Mouse (Mus musculus) spleen, postnatal 10 days (tissue): Measurements from ENCODE around the gene Srgap3.

Source experiments
- DNase-seq, 2 experiments: peaks; one replicate each; pipeline ENCODE4 v3.0.0; 2021 to 2022; ENCODE audit warnings: low spot score in 2 of 2

The Srgap3 gene

GRCm38 (mm10) chr6:112912552-112912951 is 34.5 kb downstream of the Srgap3 start:
- no peak for DNase-seq

GRCm38 (mm10) chr6:112909711-112910110 is 37.4 kb downstream of the Srgap3 start:
- no peak for DNase-seq

GRCm38 (mm10) chr6:112907887-112908584 is 39.0 kb downstream of the Srgap3 start:
- DNase-seq = no peak

GRCm38 (mm10) chr6:112903796-112904195 is 43.3 kb downstream of the Srgap3 start:
- no peak for DNase-seq

GRCm38 (mm10) chr6:112903226-112903625 is 43.8 kb downstream of the Srgap3 start:
- DNase-seq = no peak

- no peak for DNase-seq
Measured at GRCm38 (mm10) chr6:112902791-112903190, 44.3 kb downstream of the Srgap3 start.

DNA sequence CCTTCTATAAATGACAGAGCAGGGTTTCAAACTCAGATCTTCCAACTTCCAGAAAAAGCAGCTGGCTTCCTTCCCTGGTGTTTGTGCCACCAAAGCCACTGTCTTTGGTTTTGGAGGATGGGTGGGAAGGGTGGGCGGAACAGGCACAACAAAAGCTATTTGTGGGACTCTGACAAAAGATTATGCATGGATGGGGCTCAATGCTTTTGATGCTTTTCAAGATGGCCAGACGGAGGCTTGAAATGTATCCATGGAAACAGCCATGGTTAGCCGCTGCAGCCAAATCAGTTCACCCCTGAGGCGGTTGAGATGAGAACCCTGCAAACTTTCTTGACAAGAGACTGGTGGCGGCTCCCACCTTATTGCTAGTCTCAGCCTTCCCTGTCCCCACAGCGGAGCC is 46.8 kb downstream of the Srgap3 start:
- DNase-seq = no peak

GRCm38 (mm10) chr6:112899711-112900110 is 47.4 kb downstream of the Srgap3 start:
- no peak for DNase-seq

DNA sequence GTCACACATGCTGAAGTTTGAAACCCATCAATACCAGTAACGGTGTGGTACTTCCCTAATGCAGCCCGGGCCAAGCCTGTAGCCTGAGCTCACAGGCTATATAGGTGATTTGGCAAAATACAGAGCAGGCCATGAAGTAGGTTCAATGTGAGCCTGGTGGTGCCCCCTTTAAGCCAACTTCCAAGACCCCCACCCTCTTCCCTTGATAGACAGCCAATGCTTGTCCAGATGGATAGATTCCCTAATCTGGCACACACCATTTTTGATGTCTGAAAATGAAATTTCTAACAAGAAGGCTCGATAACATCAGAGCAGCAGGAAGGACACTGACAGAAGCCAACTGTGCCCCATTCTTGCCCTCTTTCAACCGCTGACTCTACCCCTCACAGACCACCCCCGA is 47.8 kb downstream of the Srgap3 start:
- no peak for DNase-seq

- no peak for DNase-seq
Measured at GRCm38 (mm10) chr6:112898435-112898834, 48.6 kb downstream of the Srgap3 start.

DNA sequence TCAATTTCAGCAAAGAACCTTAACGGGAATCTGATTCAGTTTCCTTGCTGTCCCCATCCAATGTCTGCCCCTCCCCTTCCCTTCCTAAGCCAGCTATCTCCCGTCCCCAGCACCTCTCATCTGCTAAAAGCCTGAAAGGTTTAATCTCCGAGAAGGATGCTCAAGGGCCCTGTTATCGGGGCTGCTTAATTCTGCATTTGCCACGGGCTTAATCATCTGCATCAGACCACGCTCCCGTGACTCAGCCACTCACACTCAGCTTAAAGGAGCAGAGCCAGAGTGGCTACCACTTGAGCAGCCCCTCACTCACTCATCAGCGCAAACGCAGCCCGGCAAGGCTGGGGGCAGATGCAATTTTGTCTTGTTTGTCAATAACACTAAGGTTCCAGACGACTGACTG is 50.7 kb downstream of the Srgap3 start:
- no peak for DNase-seq

DNA sequence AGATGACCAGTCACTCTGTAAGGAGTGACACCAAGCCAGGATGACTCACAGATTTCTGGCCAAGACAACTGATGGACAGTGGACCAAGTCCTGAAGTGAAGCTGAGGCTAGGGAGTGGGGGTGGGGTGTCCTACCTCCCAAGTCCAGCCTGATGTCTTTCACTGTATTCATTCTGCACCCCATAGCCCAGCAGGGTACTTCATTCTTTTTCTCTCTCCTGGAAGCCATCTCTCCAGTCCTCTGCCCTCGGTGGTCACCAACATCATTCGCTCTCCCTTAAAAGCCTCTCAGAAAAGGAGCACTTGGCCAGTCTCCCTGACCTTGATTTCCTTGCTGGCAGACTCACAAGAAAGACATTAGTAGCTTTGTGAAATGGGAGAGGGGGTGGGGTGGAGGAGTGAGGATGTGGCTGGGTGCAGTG is 56.7 kb downstream of the Srgap3 start:
- DNase-seq = no peak

GRCm38 (mm10) chr6:112883588-112884135 is 63.4 kb downstream of the Srgap3 start:
- no peak for DNase-seq

DNA sequence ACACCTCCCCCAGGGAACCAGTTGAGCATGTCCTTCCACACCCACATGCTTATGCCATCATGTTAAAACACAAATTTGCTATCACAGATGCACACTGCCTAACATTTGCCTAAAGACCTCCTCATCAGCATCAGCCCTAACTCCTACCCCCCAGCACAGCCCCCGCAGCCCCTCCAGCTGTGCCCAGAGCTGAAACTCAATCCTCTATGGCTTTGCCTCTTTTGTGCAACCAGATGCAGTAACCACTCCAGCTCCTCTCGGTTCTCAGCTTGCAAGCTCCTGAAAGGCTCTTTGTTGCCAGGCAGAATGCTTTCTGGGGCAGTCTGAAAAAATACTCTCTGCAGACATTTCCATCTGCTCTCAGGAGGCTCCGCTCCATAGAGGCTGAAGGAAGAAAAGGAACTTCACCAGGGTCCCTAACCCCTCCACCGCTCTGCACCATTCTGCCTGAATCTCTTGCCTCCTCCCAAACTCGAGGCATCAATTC is 67.0 kb downstream of the Srgap3 start:
- DNase-seq = no peak

- DNase-seq = no peak
Measured at GRCm38 (mm10) chr6:112879154-112879553, 67.9 kb downstream of the Srgap3 start.

- no peak for DNase-seq
Measured at GRCm38 (mm10) chr6:112873089-112873835, 73.8 kb downstream of the Srgap3 start.

DNA sequence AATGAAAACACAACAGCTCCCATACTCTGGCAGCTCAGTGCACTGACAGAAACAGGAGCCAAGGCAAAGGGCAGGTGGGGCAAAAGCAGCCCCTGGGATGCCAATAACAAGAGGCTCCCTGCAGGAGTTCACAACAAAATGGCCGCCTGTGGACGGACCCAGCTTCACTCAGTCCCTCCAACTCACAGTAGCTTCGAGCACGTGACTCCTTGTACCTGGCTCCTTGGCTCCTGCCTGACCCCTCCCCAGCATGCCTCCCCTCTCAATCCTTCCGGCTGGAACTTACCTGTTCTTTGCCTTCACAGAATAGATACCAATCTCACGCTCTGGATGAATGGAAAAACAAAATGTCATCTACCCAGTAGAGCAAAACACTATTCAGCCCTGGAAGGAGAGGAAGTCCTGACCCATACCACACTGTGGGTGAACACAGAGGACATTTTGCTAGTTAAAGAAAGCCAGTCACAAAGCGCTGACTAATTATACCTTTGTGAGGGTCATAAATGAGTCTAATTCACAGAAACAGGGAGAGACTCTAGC is 75.8 kb downstream of the Srgap3 start:
- no peak for DNase-seq

GRCm38 (mm10) chr6:112868197-112868957 is 78.7 kb downstream of the Srgap3 start:
- DNase-seq = no peak

DNA sequence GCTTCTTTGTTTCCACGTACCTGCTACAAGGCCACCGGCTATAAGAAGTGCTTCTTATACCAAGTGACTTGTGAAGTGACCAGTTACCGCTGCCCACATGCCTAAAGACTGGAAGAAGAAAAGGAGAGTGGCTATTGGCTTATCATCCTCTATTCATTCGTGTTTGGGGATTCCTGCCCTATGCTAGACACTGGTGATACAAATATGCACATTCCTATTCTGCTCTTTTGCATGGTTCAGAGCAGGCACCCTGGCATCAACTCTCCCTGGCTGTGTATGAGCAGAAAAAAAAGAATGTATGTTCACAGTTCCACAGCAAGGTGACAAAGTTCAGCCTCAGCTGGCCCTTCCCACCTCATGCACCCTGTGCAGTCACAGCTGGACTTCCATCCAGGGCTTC is 81.0 kb downstream of the Srgap3 start:
- no peak for DNase-seq

GRCm38 (mm10) chr6:112865021-112865531 is 82.0 kb downstream of the Srgap3 start:
- DNase-seq = no peak

GRCm38 (mm10) chr6:112862465-112862864 is 84.6 kb downstream of the Srgap3 start:
- DNase-seq = no peak
